Mouse (Mus musculus) left cerebral cortex, postnatal 36 days (tissue): ENCODE measurements around the gene Lrrc74a. TPM values are rescaled to one million over a fixed set of nuclear protein-coding genes. Genes with fewer than 3 reads are reported as not detected.

Experiments
- DNase-seq, 2 experiments: peaks; one replicate each; pipeline ENCODE4 v3.0.0; 2021 to 2022; ENCODE audit warnings: low spot score in 2 of 2, mixed read lengths in 1 of 2
- intact Hi-C: fragments of 180-260 bp; cut with DNase I; formaldehyde crosslinking; loops from one replicate; pipeline ENCODE4 v1.15.1; 2025
- total RNA-seq, 2 experiments: library from RNA; stranded (reverse); gene quantifications; 2 replicates each; pipeline ENCODE4 v1.2.3; 2021

Lrrc74a gene
- not detected for total RNA-seq

- no peak for DNase-seq
- intact Hi-C loops, result no loop called here
These were observed at the start of gene Lrrc74a for GRCm38 (mm10) chr12:86734319-86734810. Gene Lrrc74a, plus strand, starts transcription at chr12:86734369.

DNA sequence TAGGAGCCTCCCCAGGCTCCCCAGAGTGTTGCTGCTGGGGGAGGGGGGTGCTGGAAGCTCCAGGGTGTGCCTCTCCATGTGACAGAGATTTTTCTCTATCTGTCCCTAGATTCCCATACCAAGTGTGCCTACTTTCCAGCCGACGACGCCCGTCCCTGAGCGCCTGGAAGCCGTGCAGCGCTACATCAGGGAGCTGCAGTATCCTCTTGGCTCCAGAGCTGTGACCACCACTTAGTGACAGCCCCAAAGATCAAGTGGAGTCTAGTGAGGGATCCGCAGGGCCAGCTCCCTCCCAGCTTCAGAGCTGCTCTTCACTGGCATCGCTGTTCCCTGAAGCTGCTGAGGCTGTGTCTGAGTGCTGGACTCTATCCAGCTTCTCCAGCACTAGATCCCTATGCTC, 48.9 kb upstream of the Lrrc74a start:
- intact Hi-C loops, result no loop called here
- peak; percentile 59 to 74 for DNase-seq

DNA sequence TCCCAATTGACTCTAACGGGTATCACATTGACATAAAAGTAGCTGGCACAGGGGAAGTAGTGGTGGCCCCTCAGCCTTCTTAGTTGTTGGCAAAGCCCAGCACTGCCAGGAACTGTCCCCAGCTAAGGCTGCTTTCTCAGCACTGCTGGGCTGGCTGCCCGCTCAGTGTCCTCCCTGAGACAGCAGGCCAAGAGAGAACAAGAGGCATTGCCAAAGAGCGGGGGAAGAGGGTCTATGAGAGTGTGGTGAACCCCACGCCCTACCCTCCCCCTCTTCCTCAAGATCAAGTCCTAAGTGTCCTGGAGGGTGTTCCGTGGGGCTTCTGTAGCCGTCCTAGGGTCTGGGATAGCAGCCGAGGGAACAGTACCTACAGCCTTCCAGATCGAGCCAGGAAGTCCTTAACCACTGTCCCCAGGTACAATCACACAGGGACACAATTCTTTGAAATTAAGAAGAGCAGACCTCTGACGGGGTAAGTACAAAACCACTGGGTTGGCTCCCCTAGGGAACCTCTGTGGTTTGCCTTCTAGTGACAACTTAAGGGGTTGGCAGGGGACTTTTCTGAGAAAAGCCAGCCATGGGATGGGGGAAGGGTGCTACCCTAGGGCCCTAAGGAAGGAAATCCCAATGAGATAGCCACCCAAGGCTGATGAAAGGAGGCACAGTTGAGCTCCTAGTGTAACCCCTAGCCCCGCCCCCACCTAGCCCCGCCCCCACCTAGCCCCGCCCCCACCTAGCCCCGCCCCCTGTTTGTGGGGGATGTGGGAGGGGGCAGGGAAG, 47.4 kb upstream of the Lrrc74a start:
- DNase-seq, result peak in 1 of 2 experiments; percentile 37
- intact Hi-C loops, result no loop called here

DNA sequence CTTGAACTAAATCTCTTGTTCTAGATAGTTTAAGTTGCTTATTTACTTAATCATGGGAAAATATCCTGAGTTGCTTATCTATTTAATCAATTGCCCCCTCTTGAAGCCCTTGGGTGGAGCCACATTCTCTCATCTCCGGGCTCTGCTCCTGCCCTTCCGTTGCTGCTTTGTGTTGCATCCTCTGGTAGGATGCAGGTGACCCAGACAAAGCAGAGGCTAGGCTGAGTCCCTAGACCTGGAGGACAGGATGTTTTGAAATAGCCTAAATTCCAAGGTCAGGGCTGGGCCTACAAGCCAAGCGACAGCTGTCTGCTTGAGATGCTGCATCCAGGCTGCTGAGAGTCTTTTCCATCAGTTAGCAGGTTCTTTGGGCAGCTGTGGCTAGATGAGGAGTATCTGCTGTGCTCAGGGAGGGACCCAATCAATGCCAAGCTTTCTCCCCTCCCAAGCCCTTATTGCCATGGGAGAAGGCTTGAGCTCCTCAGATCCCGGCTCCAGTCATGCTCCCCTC, 46.7 kb upstream of the Lrrc74a start:
- intact Hi-C loops, result no loop called here
- DNase-seq, result no peak

- DNase-seq, result no peak
- intact Hi-C loops, result no loop called here
These were observed 46.1 kb upstream of the Lrrc74a start for GRCm38 (mm10) chr12:86687971-86688573.

- no peak for DNase-seq
- intact Hi-C loops, result no loop called here
These were observed 45.3 kb upstream of the Lrrc74a start for GRCm38 (mm10) chr12:86688917-86689316.

DNA sequence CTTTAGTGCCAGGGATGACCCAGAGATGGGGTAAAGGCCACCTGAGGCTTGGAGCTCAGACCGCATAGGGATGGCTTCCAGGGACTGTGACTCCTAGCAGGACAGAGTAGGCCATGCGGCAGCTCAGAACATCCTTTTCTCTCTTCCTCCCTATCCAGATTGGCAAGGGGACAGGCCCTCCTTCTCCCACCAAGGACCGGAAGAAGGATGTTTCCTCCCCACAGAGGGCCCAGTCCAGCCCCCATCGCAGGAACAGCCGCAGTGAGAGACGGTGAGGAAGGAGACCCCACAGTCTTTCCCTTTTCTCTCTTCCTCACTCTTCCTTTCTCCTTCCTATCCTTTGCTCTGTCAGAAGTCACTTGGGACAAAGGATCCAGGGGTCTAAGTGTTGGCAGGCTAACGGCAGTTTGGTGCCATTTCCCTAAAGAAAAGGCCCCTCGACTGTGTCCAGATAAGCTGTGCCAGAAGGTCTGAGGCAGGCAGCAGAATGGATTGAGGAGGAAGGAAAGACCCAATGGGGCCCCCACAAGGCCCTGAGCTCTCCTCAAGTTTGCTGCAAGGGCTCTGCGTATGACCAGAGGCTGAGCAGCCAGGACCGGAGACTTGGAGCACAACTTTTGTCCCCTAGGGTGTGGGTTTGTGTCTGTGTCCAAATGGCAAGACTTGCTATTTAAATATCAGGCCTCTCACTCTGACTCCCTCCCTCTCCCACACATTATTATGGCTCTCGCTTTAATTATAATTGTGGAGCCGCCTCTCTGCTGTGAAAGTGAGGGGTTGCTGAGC, 43.3 kb upstream of the Lrrc74a start:
- intact Hi-C loops, result no loop called here
- DNase-seq, result peak in 1 of 2 experiments; percentile 11

- DNase-seq, result no peak
- intact Hi-C loops, result no loop called here
These were observed 41.5 kb upstream of the Lrrc74a start for GRCm38 (mm10) chr12:86692471-86693356.

DNA sequence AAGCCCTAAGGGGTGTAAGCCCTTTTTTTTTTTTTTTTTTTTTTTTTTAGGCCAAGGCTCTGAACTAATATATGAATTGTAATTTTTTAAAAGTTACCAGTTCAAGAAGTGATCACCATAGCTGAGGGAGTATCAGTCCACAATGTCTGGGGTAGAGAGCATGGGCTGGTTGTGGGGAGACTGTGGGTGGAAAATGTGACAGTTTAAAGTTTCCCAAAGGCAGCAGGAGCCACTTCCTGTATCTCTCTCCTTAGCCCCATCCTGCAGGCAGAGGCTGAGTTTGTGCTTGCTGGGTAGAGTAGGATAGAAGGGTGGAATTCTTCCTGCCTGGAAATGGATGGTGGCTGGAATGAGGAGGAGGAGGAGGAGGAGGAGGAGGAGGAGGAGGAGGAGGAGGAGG, 40.8 kb upstream of the Lrrc74a start:
- DNase-seq, result no peak
- intact Hi-C loops, result no loop called here

DNA sequence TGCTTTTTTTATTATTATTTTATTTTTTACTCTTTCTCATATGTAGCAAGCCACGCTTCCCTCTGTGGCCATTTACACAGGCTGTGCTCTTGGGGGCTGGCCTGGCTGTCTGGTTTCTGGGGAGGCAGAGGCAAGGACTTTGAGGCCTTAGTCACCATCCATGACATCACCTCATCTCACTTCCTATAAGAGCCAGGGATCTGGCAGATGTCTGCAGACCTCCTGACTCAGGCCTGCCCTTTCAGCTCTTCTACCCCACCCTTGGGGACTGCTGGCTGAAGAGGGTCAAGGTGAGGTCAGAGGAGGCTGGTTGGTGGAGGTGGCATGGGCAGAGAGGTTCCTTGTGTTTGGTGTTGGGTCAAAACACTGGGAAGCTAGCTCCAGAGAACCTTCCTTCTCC, 39.7 kb upstream of the Lrrc74a start:
- intact Hi-C loops, result no loop called here
- DNase-seq, result no peak

DNA sequence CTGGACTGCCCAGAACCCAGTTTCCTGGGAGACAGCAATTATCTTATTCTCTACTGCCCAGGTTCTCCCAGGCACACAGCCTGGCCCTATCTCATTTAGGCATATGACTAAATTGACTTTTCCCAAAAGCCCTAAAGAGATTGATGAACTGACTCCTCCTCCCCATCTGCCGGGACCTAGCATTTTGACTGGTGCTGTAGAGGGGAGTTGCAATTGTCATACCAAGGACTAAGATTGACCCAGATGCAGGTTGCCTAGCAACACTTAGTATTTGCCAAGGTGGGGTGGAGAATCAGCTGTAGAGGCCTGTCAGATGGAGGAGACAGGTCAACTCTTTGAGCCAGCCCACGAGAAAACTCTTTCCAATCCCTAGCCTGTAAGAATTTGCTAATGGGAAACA, 36.2 kb upstream of the Lrrc74a start:
- DNase-seq, result no peak
- intact Hi-C loops, result no loop called here

- DNase-seq, result no peak
- intact Hi-C loops, result no loop called here
These were observed 35.6 kb upstream of the Lrrc74a start for GRCm38 (mm10) chr12:86698537-86698936.

GRCm38 (mm10) chr12:86699965-86700926, 33.9 kb upstream of the Lrrc74a start:
- DNase-seq, result peak; percentile 87
- intact Hi-C loops, result loop anchor here (5.0 kb wide), 1 partner anchor 202 kb away; no protein-coding TSS in a partner anchor

DNA sequence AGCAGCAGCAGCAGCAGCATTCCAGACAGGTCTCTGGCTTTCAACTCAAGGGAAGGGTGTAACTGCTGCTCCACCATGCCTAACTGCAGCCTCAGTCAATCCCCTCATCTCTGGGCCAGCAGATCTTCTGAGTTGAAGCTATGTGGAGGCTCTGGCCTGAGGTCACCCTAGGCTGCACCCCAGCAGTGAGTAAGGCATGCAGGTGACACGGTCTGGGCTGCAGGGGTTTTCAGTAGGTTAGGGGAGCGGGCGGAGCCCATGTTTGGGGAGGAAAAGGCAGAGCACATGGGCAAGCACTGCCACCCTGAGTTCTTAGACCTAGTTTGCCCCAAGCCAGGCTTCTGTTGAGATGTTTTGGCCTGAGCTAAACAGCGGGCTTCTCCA, 33.2 kb upstream of the Lrrc74a start:
- no peak for DNase-seq
- intact Hi-C loops, result loop anchor here (5.0 kb wide), 1 partner anchor 201 kb away; no protein-coding TSS in a partner anchor

DNA sequence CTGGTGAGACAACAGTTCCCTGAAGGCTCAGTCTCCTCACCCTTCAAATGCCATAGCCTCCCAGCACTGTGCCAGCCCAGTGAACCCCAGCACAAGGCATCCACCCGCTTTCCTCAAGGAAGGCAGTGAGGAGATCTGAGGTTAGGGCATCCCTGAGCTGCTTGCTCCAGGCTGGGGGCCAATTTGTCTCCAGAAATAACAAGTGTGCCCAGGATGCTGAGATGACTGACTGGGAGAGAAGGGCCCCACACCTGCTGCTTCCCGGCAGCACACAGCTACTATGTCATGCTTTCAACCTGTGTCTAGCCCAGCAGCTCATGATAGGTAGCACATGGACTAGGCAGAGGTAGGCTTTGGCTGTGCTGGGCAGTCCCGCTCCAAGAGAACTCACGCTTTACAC, 32.7 kb upstream of the Lrrc74a start:
- intact Hi-C loops, result loop anchor here (5.0 kb wide), 1 partner anchor 201 kb away; no protein-coding TSS in a partner anchor
- DNase-seq, result no peak

- intact Hi-C loops, result loop anchor here (5.0 kb wide), 1 partner anchor 200 kb away; no protein-coding TSS in a partner anchor
- DNase-seq, result no peak
These were observed 31.5 kb upstream of the Lrrc74a start for GRCm38 (mm10) chr12:86702690-86703089.

- no peak for DNase-seq
- intact Hi-C loops, result no loop called here
These were observed 28.3 kb upstream of the Lrrc74a start for GRCm38 (mm10) chr12:86705843-86706242.

DNA sequence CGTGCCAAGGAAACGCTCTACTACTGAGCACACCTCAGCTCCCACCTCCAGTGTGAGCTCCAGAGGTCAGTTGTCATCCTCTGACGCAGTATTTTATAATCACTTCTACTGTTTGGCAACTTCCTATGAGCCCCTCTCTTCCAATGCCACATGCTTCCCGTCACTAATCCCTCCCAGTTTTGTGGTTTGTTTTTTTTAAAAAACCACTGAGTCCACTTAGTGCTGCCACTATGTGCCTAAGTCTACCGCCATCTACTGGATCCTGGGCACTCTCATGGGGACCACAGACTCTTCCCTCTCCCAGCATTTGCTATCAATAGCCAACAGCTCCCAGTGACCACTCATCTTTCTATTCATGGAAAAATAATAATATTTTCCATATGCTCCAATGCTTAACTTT, 20.1 kb upstream of the Lrrc74a start:
- DNase-seq, result no peak
- intact Hi-C loops, result no loop called here
